8 mouse cellular contexts compared by ENCODE assay signal in genomic region chr5:116116567-116116966, GRCm38 (mm10). TPM values are rescaled to one million over a fixed set of nuclear protein-coding genes. Genes with fewer than 3 reads are reported as not detected.
DNase-seq lines count a peak whose midpoint lies in the region; ATAC-seq lines count a peak whose summit lies in the region.

No protein-coding gene starts in this region.

- peak; percentile 96 for ATAC-seq in megakaryocyte progenitor cell, adult 5-6 weeks (replicated peaks; ENCODE audit: poor library complexity)

- DNase-seq in heart, postnatal 14 days, result peak; percentile 6 to 12
- no peak for DNase-seq in heart, postnatal 25 days (ENCODE audit: low spot score)
- DNase-seq in CD4-positive helper T cell, adult 2 months (ENCODE audit: low read depth, low spot score), result peak; percentile 61
- DNase-seq in adrenal gland, postnatal 10 days, result peak; percentile 58
- peak; percentile 13 for DNase-seq in embryo, embryonic 11.5 days (ENCODE audit: low read depth, low spot score)
- DNase-seq in layer of hippocampus, postnatal 10 days (ENCODE audit: low spot score in 2 of 2), result peak; percentile 51 to 59
- peak; percentile 68 for DNase-seq in thymus, postnatal 14 days

- intact Hi-C loops in heart, postnatal 14 days (cut with DNase I), result no loop called here
- intact Hi-C loops in heart, postnatal 25 days (cut with DNase I), result no loop called here

RNA-seq across cellular contexts. Expression of gene Tmem233, which starts 33.5 kb away (rescaled TPM):
- not detected for total RNA-seq in heart, postnatal 14 days (2021)
- total RNA-seq in heart, postnatal 25 days (2021), result not detected
- total RNA-seq in adrenal gland, postnatal 10 days (2021), result 1 to 10 TPM in 1 of 2 experiments, under 1 TPM in 1; 0.60 to 2.8 TPM
- not detected for total RNA-seq in layer of hippocampus, postnatal 10 days (2021)
- not detected in 2 replicates for total RNA-seq in megakaryocyte progenitor cell, adult 5-6 weeks (2015)
- not detected in 2 replicates for total RNA-seq in megakaryocyte progenitor cell, adult 5-6 weeks (2017)
